ENCODE assay signal across 12 mouse cellular contexts in the genomic region with DNA sequence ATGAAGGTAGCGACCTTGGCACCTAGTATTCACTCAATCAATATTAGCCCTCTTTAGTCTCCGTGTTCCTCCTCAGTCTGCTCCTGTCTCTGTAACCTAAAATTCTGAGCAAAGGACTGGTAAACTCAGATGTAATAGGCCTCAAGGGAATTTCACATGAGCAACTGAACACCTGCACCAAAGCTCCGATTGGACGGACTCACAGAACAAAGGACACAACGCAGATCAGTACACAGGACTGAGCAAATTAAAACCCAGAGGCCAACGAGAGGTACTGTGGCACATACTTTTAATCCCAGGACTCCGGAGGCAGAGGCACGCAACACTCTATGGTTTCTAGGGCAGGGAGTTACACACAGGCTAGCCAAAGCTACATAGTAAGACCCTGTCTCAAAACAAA. TPM values are rescaled to one million over a fixed set of nuclear protein-coding genes. Genes with fewer than 3 reads are reported as not detected.
DNase-seq lines count a peak whose midpoint lies in the region; ATAC-seq lines count a peak whose summit lies in the region.
"Had no signal": no experiment of that assay in that cellular context is flagged by ENCODE, and none has a peak within 500 bp of the region (broad histone marks: within the 10 kb centered on the region; RNA-seq: fewer than 3 reads in every experiment).

No protein-coding gene starts in this region.

- H3K9me3 ChIP-seq in hindbrain, embryonic 10.5 days, result no peaks in the 10 kb centered on the region
- no peaks in the 10 kb centered on the region for H3K9me3 ChIP-seq in midbrain, embryonic 10.5 days (replicated peaks)
- H3K9me3 ChIP-seq: G1E had no signal

- no peaks in the 10 kb centered on the region for H3K36me3 ChIP-seq in hindbrain, embryonic 10.5 days
- no peaks in the 10 kb centered on the region for H3K36me3 ChIP-seq in midbrain, embryonic 10.5 days
- H3K36me3 ChIP-seq: G1E had no signal

- ATAC-seq in CD4-positive, CD25-positive, alpha-beta regulatory T cell, adult 4 months, result no peak
- ATAC-seq in granulocyte monocyte progenitor cell, adult 5-6 weeks (replicated peaks; ENCODE audit: poor library complexity, severe bottlenecking), result no peak

- H3K27me3 ChIP-seq in hindbrain, embryonic 10.5 days (ENCODE audit: insufficient read depth, poor library complexity, severe bottlenecking), result peaks cover 100% of the 10 kb centered on the region
- H3K27me3 ChIP-seq in midbrain, embryonic 10.5 days (ENCODE audit: low read depth, poor library complexity, severe bottlenecking), result peaks cover 100% of the 10 kb centered on the region

- peak overlapping the region; percentile 62 for H3K4me3 ChIP-seq in hindbrain, embryonic 10.5 days
- peak overlapping the region; percentile 62 for H3K4me3 ChIP-seq in midbrain, embryonic 10.5 days

- WGBS in hindbrain, embryonic 10.5 days, result 19% methylated on average over 8 of the region's 8 CpGs
- WGBS in midbrain, embryonic 10.5 days, result 17% methylated on average over 8 of the region's 8 CpGs

- peaks cover 63% of the 10 kb centered on the region for H3K4me1 ChIP-seq in hindbrain, embryonic 10.5 days (replicated peaks)
- H3K4me1 ChIP-seq in midbrain, embryonic 10.5 days, result peaks cover 60% of the 10 kb centered on the region

- intact Hi-C loops in gastrocnemius, postnatal 36 days (cut with DNase I), result no loop called here

- DNase-seq in cerebellum, adult 11-12 months, result peak; percentile 39
- no peak for DNase-seq in cerebellum, adult 8-10 months
- DNase-seq in ZHBTc4 (ENCODE audit: low read depth, low spot score), result peak; percentile 25
- no peak for DNase-seq in hindbrain, embryonic 10.5 days (ENCODE audit: low spot score)
- no peak for DNase-seq in midbrain, embryonic 10.5 days (ENCODE audit: low spot score)
- DNase-seq in gastrocnemius, postnatal 36 days, result no peak
- DNase-seq: adrenal gland, postnatal 14 days; lung, adult 18-20 months; retina, postnatal 1 day had no signal

- H3K27ac ChIP-seq in hindbrain, embryonic 10.5 days, result peak overlapping the region; percentile 12; the same call in 1 of the 2 replicates
- peak overlapping the region; percentile 85 for H3K27ac ChIP-seq in midbrain, embryonic 10.5 days (replicated peaks)

RNA-seq across cellular contexts. Expression of a gene that starts 25.9 kb away (rescaled TPM):
- 32.1 and 38.5 TPM in 2 replicates for polyA plus RNA-seq in hindbrain, embryonic 10.5 days (2016; fragmentation: Nextera tagmentation; extraction: Ambion mirVana)
- 26.0 and 31.1 TPM in 2 replicates for polyA plus RNA-seq in midbrain, embryonic 10.5 days (2016; fragmentation: Nextera tagmentation; extraction: Ambion mirVana)
- polyA plus RNA-seq in CD4-positive, CD25-positive, alpha-beta regulatory T cell, adult 4 months (2017; shearing (Covaris generic)), result 10 to 100 TPM; 37.8 to 60.1 TPM
- total RNA-seq in granulocyte monocyte progenitor cell, adult 5-6 weeks (2014; fragmentation: Nextera tagmentation), result 10.8 and 19.3 TPM in 2 replicates
- 5.1 and 12.2 TPM in 2 replicates for total RNA-seq in granulocyte monocyte progenitor cell, adult 5-6 weeks (2017)
- total RNA-seq in gastrocnemius, postnatal 36 days (2021), result 10 to 100 TPM; 57.9 to 72.7 TPM

Comparison
In these comparisons a context has a peak if more than half of its experiments do, and no peak if none do; other contexts are left out.
1. DNase-seq: peak in cerebellum, adult 11-12 months (single experiment) and ZHBTc4 (single experiment); none in cerebellum, adult 8-10 months (single experiment), hindbrain, embryonic 10.5 days (single experiment), midbrain, embryonic 10.5 days (single experiment) and gastrocnemius, postnatal 36 days (0 of 2).